Comparison of ENCODE assay signal across 17 mouse cellular contexts in the genomic region with DNA sequence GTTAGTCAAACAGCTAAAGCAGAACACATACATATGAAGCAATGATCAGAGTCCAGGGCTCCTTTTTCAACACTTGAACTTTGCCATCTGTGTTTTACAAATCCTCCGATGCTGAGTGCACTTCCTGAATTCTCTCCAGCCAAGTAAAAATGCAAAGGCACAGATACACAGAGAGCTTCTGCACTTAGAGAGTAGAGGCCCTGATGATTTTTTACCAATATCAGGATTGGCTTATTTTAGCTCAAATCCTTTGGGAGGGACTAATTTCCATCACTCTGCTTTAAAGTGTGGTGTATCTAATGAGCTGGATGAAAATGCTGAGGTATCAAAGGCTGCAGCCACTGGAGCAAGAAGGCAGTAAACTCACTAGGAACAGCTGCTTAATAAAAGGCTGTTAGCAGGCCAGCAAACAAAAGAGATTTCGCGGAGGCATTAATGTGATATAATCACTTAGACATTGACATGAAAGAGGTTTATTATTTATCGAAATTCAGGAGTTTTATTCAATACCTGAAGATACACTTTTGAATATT.
A peak's percentile ranks its signal among the peaks of the same experiment; 100 is the strongest.
DNase-seq lines count a peak whose midpoint lies in the region; ATAC-seq lines count a peak whose summit lies in the region.
"Had no signal": no experiment of that assay in that cellular context is flagged by ENCODE, and none has a peak within 500 bp of the region (broad histone marks: within the 10 kb centered on the region; RNA-seq: fewer than 3 reads in every experiment).

No protein-coding gene starts in this region.

- H3K4me3 ChIP-seq in hindbrain, embryonic 11.5 days (ENCODE audit: low read depth, low read length) = no peak overlapping the region
- H3K4me3 ChIP-seq in hindbrain, embryonic 10.5 days = no peak overlapping the region
- no peak overlapping the region for H3K4me3 ChIP-seq in hindbrain, embryonic 12.5 days
- no peak overlapping the region for H3K4me3 ChIP-seq in midbrain, embryonic 16.5 days (ENCODE audit: low read depth, low read length)
- H3K4me3 ChIP-seq: embryonic facial prominence, embryonic 13.5 days; heart, embryonic 12.5 days; kidney, embryonic 15.5 days; liver, embryonic 13.5 days had no signal

- H3K4me1 ChIP-seq in hindbrain, embryonic 11.5 days (replicated peaks; ENCODE audit: control insufficient read depth, insufficient read depth, low read length) = no peaks in the 10 kb centered on the region
- H3K4me1 ChIP-seq in hindbrain, embryonic 10.5 days (replicated peaks) = peaks cover 8% of the 10 kb centered on the region; the same call in 1 of the 2 replicates
- peaks cover 4% of the 10 kb centered on the region; the same call in 1 of the 2 replicates for H3K4me1 ChIP-seq in hindbrain, embryonic 12.5 days
- peaks cover 5% of the 10 kb centered on the region; the same call in 1 of the 2 replicates for H3K4me1 ChIP-seq in midbrain, embryonic 16.5 days (ENCODE audit: control insufficient read depth, insufficient read depth, low read length)
- H3K4me1 ChIP-seq: embryonic facial prominence, embryonic 13.5 days; heart, embryonic 12.5 days; kidney, embryonic 15.5 days; liver, embryonic 13.5 days had no signal

- DNase-seq in hindbrain, embryonic 11.5 days (ENCODE audit: low spot score) = peak; percentile 2
- DNase-seq in hindbrain, embryonic 10.5 days (ENCODE audit: low spot score) = no peak
- peak; percentile 16 for DNase-seq in brain, adult 2 months (ENCODE audit: low read depth, low spot score)
- no peak for DNase-seq in cerebellum, postnatal 10 days
- no peak for DNase-seq in adrenal gland, postnatal 10 days
- DNase-seq: cerebellum, adult 18-20 months; gastrocnemius, postnatal 25 days; layer of hippocampus, adult 9-11 months; liver, embryonic 13.5 days; lung, postnatal 14 days; right cerebral cortex, postnatal 4 days; thymus, adult 18-20 months had no signal

- no peaks in the 10 kb centered on the region for H3K27me3 ChIP-seq in hindbrain, embryonic 11.5 days (ENCODE audit: control insufficient read depth, insufficient read depth, low read length)
- H3K27me3 ChIP-seq in hindbrain, embryonic 10.5 days (ENCODE audit: insufficient read depth, poor library complexity, severe bottlenecking) = no peaks in the 10 kb centered on the region
- no peaks in the 10 kb centered on the region for H3K27me3 ChIP-seq in hindbrain, embryonic 12.5 days
- no peaks in the 10 kb centered on the region for H3K27me3 ChIP-seq in midbrain, embryonic 16.5 days (ENCODE audit: control insufficient read depth, insufficient read depth, low read depth, low read length)
- H3K27me3 ChIP-seq: embryonic facial prominence, embryonic 13.5 days; heart, embryonic 12.5 days; kidney, embryonic 15.5 days; liver, embryonic 13.5 days had no signal

- peak; percentile 68; the same call in 1 of the 2 replicates for ATAC-seq in hindbrain, embryonic 11.5 days (ENCODE audit: low FRiP score)
- ATAC-seq in hindbrain, embryonic 12.5 days (ENCODE audit: low FRiP score) = peak; percentile 67
- ATAC-seq in midbrain, embryonic 16.5 days = no peak

- 58% methylated on average over 4 of the region's 4 CpGs for WGBS in hindbrain, embryonic 11.5 days
- 61% methylated on average over 4 of the region's 4 CpGs for WGBS in hindbrain, embryonic 10.5 days
- 47% methylated on average over 4 of the region's 4 CpGs for WGBS in hindbrain, embryonic 12.5 days
- 13% methylated on average over 4 of the region's 4 CpGs for WGBS in midbrain, embryonic 16.5 days

- H3K4me2 ChIP-seq in hindbrain, embryonic 11.5 days (replicated peaks; ENCODE audit: low read depth, low read length) = no peak overlapping the region
- H3K4me2 ChIP-seq in hindbrain, embryonic 12.5 days (replicated peaks) = no peak overlapping the region
- H3K4me2 ChIP-seq in midbrain, embryonic 16.5 days (ENCODE audit: low read length) = no peak overlapping the region
- H3K4me2 ChIP-seq: embryonic facial prominence, embryonic 13.5 days; heart, embryonic 12.5 days; kidney, embryonic 15.5 days; liver, embryonic 13.5 days had no signal

- no peaks in the 10 kb centered on the region for H3K9me3 ChIP-seq in hindbrain, embryonic 11.5 days (ENCODE audit: control insufficient read depth, low read length)
- no peaks in the 10 kb centered on the region for H3K9me3 ChIP-seq in hindbrain, embryonic 10.5 days
- no peaks in the 10 kb centered on the region for H3K9me3 ChIP-seq in hindbrain, embryonic 12.5 days (replicated peaks)
- H3K9me3 ChIP-seq in midbrain, embryonic 16.5 days (replicated peaks; ENCODE audit: control insufficient read depth, low read length, poor library complexity, severe bottlenecking) = no peaks in the 10 kb centered on the region
- H3K9me3 ChIP-seq: embryonic facial prominence, embryonic 13.5 days; heart, embryonic 12.5 days; kidney, embryonic 15.5 days; liver, embryonic 13.5 days had no signal

- H3K36me3 ChIP-seq in hindbrain, embryonic 11.5 days (ENCODE audit: control insufficient read depth, insufficient read depth, low read length) = no peaks in the 10 kb centered on the region
- no peaks in the 10 kb centered on the region for H3K36me3 ChIP-seq in hindbrain, embryonic 10.5 days
- no peaks in the 10 kb centered on the region for H3K36me3 ChIP-seq in hindbrain, embryonic 12.5 days
- H3K36me3 ChIP-seq in midbrain, embryonic 16.5 days (ENCODE audit: control insufficient read depth, insufficient read depth, low read length) = no peaks in the 10 kb centered on the region
- H3K36me3 ChIP-seq: embryonic facial prominence, embryonic 13.5 days; heart, embryonic 12.5 days; kidney, embryonic 15.5 days; liver, embryonic 13.5 days had no signal

- H3K9ac ChIP-seq in hindbrain, embryonic 11.5 days (ENCODE audit: low read depth, low read length) = no peak overlapping the region
- no peak overlapping the region for H3K9ac ChIP-seq in hindbrain, embryonic 12.5 days
- H3K9ac ChIP-seq in midbrain, embryonic 16.5 days (ENCODE audit: low read depth, low read length) = no peak overlapping the region
- H3K9ac ChIP-seq: embryonic facial prominence, embryonic 13.5 days; heart, embryonic 12.5 days; kidney, embryonic 15.5 days; liver, embryonic 13.5 days had no signal

- no peak overlapping the region for H3K27ac ChIP-seq in hindbrain, embryonic 11.5 days (ENCODE audit: low read depth, low read length)
- H3K27ac ChIP-seq in hindbrain, embryonic 10.5 days = no peak overlapping the region
- no peak overlapping the region for H3K27ac ChIP-seq in hindbrain, embryonic 12.5 days
- peak overlapping the region; percentile 31; the same call in 1 of the 2 replicates for H3K27ac ChIP-seq in midbrain, embryonic 16.5 days (ENCODE audit: low read length)
- H3K27ac ChIP-seq: embryonic facial prominence, embryonic 13.5 days; kidney, embryonic 15.5 days; liver, embryonic 13.5 days had no signal

Comparison
In these comparisons a context has a peak if more than half of its experiments do, and no peak if none do; other contexts are left out.
1. DNase-seq: peak in hindbrain, embryonic 11.5 days (single experiment) and brain, adult 2 months (single experiment); none in hindbrain, embryonic 10.5 days (single experiment), cerebellum, postnatal 10 days (0 of 2) and adrenal gland, postnatal 10 days (single experiment).